Mouse (Mus musculus) liver, embryonic 13.5 days (tissue): ENCODE data around the gene Irf5. TPM values are rescaled to one million over a fixed set of nuclear protein-coding genes. Genes with fewer than 3 reads are reported as not detected.

Source experiments
- ATAC-seq: fragments of 200-750 bp; cut with Nextera tagmentation; 2 replicates; pipeline ENCODE4 v1.8.0; 2017; ENCODE audit warnings: low read depth, mild to moderate bottlenecking, moderate number of reproducible peaks, moderate library complexity
- DNase-seq: peaks from one replicate; pipeline ENCODE4 v3.0.0; 2022
- H3K27ac ChIP-seq: fragments of 300-500 bp; sonication (generic); 2 replicates; pipeline ENCODE4 v1.5.1; 2015; ENCODE audit warnings: moderate library complexity, mild to moderate bottlenecking, inconsistent platforms
- H3K27me3 ChIP-seq: fragments of 300-500 bp; sonication (generic); 2 replicates; pipeline ENCODE4 v1.6.1; 2015; ENCODE audit warnings: mild to moderate bottlenecking, inconsistent platforms
- H3K36me3 ChIP-seq: fragments of 300-500 bp; sonication (generic); 2 replicates; pipeline ENCODE4 v1.6.1; 2015; ENCODE audit warnings: mild to moderate bottlenecking, inconsistent platforms
- H3K4me1 ChIP-seq: fragments of 300-500 bp; sonication (generic); replicated peaks from 2 replicates; pipeline ENCODE4 v1.6.1; 2015; ENCODE audit warnings: inconsistent platforms
- H3K4me2 ChIP-seq: fragments of 300-500 bp; sonication (generic); 2 replicates; pipeline ENCODE4 v1.6.1; 2015; ENCODE audit warnings: inconsistent platforms, mild to moderate bottlenecking, moderate library complexity
- H3K4me3 ChIP-seq: fragments of 300-500 bp; sonication (generic); replicated peaks from 2 replicates; pipeline ENCODE4 v1.5.1; 2015; ENCODE audit warnings: mild to moderate bottlenecking, inconsistent platforms
- H3K9ac ChIP-seq: fragments of 300-500 bp; sonication (generic); 2 replicates; pipeline ENCODE4 v1.6.1; 2015; ENCODE audit warnings: mild to moderate bottlenecking, inconsistent platforms
- H3K9me3 ChIP-seq: fragments of 300-500 bp; sonication (generic); replicated peaks from 2 replicates; pipeline ENCODE4 v1.6.1; 2016; ENCODE audit warnings: inconsistent platforms
- WGBS: fragments of 180-500 bp; shearing (Covaris S2); methylation state at CpG from one replicate; pipeline ENCODE4 v1.1.7; 2015; ENCODE audit not compliant: insufficient replicate concordance; 5-methylcytosine and 5-hydroxymethylcytosine counted together
- polyA plus RNA-seq: library from polyadenylated mRNA; unstranded; fragments of >200 nt; fragmentation: Nextera tagmentation; extraction: Ambion mirVana; gene quantifications from 2 replicates; pipeline ENCODE4 v1.2.1, GENCODE M21; 2015

Gene Irf5
- polyA plus RNA-seq, 1 experiment from 2014 or later: 6.9 TPM

DNA sequence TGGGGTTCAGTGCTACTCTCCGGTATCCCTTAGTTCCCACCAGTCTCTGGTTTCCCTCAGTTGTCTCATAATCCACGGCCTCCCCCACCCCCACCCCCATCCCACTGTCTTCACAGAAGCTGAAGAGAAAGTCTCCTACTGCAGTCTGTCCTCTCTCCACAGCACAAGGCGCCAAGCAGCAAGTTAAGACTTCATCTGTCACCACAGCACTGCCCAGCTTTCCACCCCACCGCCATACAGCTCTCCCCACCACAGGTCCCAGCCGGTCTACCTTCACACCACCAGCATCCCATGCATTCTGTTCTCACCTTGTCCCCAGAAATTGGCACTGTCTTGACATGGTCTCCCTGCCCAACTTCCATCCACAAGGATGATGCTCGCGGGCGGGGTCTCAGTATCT lies 19.6 kb upstream of the Irf5 start:
- no peak for DNase-seq
- no peak overlapping the region for H3K9ac ChIP-seq

DNA sequence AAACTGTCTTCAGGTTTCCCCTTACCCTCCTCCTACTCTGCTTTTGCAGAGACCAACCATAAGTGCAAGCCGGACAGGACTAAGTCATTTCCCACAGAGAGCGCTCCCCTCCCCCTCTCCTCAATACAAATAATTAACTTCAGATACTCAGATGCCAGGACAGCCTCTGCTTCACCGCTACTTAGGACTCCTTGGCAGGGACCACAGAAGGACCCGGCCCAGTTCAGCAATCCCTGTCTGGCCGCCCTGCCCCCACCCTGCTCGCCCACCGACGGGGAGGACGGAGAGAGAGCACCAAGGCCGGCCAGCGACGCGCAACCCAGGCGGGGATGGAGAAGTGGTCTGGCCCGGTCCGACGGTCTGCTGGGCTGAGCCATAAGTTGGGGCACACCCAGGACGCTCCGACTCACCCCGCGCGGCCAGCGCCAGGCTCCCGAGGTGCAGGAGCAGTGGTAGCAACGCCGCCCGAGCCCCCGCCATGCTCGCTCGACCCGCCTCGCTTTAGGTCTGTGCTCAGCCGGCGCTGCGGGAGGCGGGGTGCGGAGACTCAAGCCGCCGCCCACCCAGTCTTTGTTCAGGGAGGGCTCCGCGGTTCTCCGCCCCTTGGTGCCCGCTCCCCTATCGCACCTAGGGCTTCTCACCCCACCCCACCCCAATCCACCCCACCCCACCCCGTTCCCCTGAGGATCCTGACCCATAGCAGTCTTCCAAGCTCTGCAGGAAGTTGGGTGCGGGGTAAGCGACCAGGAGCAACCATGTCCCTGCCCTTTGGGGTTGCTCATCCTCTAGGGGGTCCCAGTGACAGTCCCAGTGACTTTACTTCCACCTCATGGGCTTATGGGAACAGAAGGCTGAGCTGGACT lies 18.7 kb upstream of the Irf5 start, which contains the start of gene Kcp:
Gene Kcp (minus strand): TSS at position 506 of the 863 bp plus-strand sequence.
- DNase-seq: no peak
- peak within 1 kb of the TSS; percentile 65 for H3K4me2 ChIP-seq
- peak; percentile 39; the same call in 1 of the 2 replicates for ATAC-seq
- H3K4me1 ChIP-seq: peaks cover 24% of the 10 kb centered on the region
- peak within 1 kb of the TSS; percentile 41; the same call in 1 of the 2 replicates for H3K9ac ChIP-seq
- H3K36me3 ChIP-seq: no peaks in the 10 kb centered on the region
- peak within 1 kb of the TSS; percentile 52 for H3K4me3 ChIP-seq
- 1% methylated on average over 46 of the region's 47 CpGs for WGBS
- H3K27ac ChIP-seq: no peak within 1 kb of the TSS
- no peaks in the 10 kb centered on the region for H3K9me3 ChIP-seq
- H3K27me3 ChIP-seq: peaks cover 59% of the 10 kb centered on the region

More for the DNA sequence above, 19.6 kb upstream of the Irf5 start:
- no peak for ATAC-seq
- no peaks in the 10 kb centered on the region for H3K9me3 ChIP-seq
- no peak overlapping the region for H3K27ac ChIP-seq
- no peaks in the 10 kb centered on the region for H3K36me3 ChIP-seq
- H3K4me1 ChIP-seq: peaks cover 22% of the 10 kb centered on the region
- H3K4me2 ChIP-seq: peak overlapping the region; percentile 65
- peak overlapping the region; percentile 52 for H3K4me3 ChIP-seq
- 27% methylated on average over 8 of the region's 8 CpGs for WGBS
- peaks cover 59% of the 10 kb centered on the region for H3K27me3 ChIP-seq

DNA sequence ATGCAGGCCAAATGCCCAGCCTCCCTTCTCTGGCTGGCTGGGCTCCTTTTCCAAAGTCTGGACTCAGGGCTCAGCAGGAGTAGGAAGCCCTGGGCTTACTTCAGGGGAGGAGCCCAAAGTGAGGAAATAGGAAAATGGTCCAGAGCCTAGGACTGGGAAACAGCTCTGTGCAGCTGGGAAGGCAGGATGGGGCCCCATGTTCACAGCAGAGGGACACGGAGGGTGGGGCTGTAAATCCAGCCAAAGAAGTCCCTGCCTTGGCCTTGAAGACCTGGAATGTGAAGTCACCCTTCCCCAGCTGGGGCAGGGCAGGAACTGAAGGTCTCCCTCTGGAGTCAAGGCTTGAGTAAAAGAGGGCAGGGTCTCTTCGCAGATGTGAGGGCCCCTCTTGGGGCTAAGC lies 17.3 kb upstream of the Irf5 start:
- Histone ChIP-seq H3K9me3 (no peaks in the 10 kb centered on the region), H3K9ac (no peak overlapping the region), H3K4me2 (no peak overlapping the region), H3K36me3 (no peaks in the 10 kb centered on the region), H3K4me1 (peaks cover 33% of the 10 kb centered on the region), H3K27ac (no peak overlapping the region), H3K4me3 (no peak overlapping the region), H3K27me3 (peaks cover 54% of the 10 kb centered on the region)
- whole genome bisulfite sequencing: 37% methylated on average over 2 of the region's 2 CpGs
- no peak for DNase-seq
- no peak for ATAC-seq

DNA sequence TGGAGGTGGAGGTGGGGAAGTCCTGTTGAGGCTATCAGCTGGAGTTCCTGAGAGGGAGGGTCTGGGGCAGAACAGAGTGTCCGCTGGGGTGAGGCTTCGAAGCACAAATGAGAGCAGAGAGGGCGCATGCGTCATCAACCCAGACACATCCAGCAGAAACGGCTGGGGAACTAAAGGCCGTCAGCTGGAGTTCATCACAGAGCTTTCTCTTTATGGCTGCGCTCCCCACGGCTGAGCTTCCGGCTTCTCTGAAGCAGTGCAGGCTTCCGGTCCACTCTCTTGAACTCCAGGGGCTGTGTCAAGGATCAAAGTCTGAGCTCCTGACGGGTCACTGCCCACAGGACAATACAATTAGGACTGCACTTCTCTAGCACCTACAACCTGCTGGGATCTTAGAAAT lies 13.1 kb upstream of the Irf5 start:
- no peaks in the 10 kb centered on the region for H3K36me3 ChIP-seq
- ATAC-seq (peak; percentile 65), DNase-seq (no peak)
- peaks cover 11% of the 10 kb centered on the region; the same call in 1 of the 2 replicates for H3K4me1 ChIP-seq
- H3K9ac ChIP-seq: 0 out of 2 replicates have a peak overlapping the region, but pooled peaks have one; percentile 4
- peak overlapping the region; percentile 28; the same call in 1 of the 2 replicates for H3K4me3 ChIP-seq
- no peak overlapping the region for H3K27ac ChIP-seq
- peak overlapping the region; percentile 47 for H3K4me2 ChIP-seq
- no peaks in the 10 kb centered on the region for H3K9me3 ChIP-seq
- 2% methylated on average over 11 of the region's 11 CpGs for WGBS
- H3K27me3 ChIP-seq: peaks cover 16% of the 10 kb centered on the region

DNA sequence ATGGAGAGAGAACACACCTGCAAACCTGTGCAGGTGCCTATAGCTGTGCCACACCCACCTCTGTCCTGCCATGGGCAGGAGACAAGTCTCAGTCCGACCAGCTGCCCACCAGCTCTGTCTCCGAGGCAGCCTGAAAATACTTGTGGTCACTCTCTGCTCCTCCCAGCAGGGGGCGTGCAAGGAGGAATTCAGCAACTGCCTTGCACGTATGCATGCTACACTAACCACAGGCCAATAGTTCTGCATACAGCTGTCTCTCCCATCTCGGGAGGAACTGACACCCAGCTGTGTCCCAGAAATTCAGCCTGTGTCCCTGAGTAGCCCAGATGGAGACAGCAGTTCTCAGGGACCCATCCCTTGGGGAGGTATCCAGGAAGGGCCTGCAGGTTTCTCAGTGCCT lies 9.3 kb upstream of the Irf5 start:
- Histone ChIP-seq H3K4me1 (peaks cover 11% of the 10 kb centered on the region; the same call in 1 of the 2 replicates), H3K9me3 (no peaks in the 10 kb centered on the region), H3K36me3 (no peaks in the 10 kb centered on the region), H3K4me2 (no peak overlapping the region), H3K9ac (no peak overlapping the region), H3K27ac (no peak overlapping the region), H3K27me3 (no peaks in the 10 kb centered on the region; the same call in 1 of the 2 replicates), H3K4me3 (no peak overlapping the region)
- DNase-seq (peak; percentile 56), ATAC-seq (peak; percentile 22; the same call in 1 of the 2 replicates)
- 6% methylated on average over 5 of the region's 5 CpGs for WGBS

DNA sequence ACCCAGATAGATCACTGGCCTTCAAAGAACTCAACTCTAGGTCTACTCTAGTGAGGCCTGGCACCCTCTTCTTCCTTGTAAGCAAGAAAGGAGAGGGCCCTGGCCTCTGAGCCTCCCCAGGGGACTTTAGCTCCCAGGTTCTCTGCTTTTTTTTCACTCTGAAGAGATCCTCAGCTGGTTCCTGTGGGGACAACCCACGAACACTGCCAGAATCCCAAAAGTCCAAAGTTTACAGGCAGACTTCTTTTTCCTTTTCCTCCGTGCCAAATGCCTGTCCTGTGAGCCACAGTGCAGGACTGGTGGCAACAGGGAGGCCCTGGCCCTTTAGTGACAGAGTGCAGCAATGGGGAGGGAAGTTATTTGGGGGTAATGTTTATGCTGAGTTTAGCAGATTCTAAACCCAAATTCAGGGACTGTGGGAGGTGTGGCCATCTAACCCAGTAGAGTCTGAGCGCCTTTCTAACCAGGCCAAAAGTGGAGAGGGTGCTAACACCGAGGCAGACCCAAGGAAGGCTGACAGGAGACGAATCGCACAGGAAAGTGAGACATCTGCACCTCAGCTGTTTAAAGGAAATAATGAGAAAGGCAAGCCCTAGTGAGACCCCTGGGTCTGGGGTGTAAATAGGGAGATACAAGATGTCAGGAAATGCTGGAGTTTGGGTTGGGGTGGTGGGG lies 3.7 kb upstream of the Irf5 start:
- H3K4me3 ChIP-seq: no peak overlapping the region
- peaks cover 44% of the 10 kb centered on the region for H3K27me3 ChIP-seq
- ATAC-seq: no peak
- H3K27ac ChIP-seq: no peak overlapping the region
- no peak for DNase-seq
- H3K4me2 ChIP-seq: no peak overlapping the region
- no peaks in the 10 kb centered on the region for H3K36me3 ChIP-seq
- H3K9ac ChIP-seq: no peak overlapping the region
- no peaks in the 10 kb centered on the region for H3K9me3 ChIP-seq
- WGBS: 49% methylated on average over 6 of the region's 6 CpGs
- H3K4me1 ChIP-seq: peaks cover 16% of the 10 kb centered on the region

DNA sequence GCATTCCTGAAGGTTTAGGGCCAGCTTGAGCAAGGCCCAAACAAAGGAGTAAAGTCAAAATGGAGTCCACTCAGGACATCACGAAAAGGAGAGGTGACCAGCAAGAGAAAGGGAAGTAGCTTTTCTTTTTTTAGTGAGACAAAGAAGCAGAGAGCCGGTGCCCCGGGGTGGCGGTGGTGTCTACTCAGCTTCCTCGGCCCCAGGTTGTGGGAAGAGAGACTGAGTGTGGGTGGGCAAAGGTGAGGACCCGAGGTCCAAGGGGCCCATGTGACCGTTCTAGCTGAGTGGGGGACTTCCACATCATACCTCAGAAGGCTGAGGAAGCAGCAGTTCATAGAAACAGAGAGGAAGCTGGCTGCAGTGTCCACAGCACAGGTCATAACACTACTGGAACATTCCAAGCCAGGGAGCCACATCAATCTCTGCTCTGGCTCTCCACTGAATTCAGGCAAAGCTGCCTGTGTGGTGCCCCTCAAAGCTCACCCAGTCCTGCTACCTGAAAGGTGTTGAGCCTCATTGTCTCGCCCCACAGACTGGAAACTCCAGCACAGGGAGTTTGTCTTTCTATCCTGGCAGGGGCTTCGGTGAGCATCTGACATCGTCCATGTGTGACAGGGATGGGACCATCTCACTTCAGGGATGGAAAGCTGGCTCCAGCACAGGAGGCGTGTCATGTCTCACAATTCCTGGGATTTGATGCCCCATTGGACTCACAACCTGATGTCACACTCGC lies 3.0 kb upstream of the Irf5 start:
- Histone ChIP-seq H3K36me3 (no peaks in the 10 kb centered on the region), H3K9me3 (no peaks in the 10 kb centered on the region), H3K27me3 (peaks cover 51% of the 10 kb centered on the region), H3K4me3 (no peak overlapping the region), H3K27ac (peak overlapping the region; percentile 49), H3K4me1 (peaks cover 22% of the 10 kb centered on the region), H3K4me2 (no peak overlapping the region), H3K9ac (no peak overlapping the region)
- no peak for ATAC-seq
- WGBS: 43% methylated on average over 12 of the region's 12 CpGs
- DNase-seq: no peak

DNA sequence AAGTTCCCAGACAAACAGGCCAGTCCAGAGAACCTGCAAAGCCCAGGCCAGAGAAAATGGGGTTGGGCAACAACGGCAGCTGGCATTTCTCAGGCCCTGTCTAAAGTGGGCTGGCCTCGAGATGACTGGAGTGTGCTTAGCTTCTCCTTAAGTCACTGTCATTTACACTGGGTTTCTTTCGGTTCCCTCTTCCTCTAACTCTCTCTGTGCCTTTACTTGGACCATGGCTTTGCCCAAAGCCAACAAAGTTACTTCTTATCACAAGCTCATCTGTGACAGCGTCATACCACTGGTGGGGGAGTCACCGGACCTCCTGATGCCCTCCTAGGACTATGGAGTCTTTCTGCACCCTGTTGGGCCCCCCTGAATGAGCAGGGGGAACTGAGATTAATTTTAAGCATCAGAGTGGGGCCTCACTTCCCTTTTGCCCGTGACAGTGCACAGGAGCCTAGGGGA lies 2.4 kb upstream of the Irf5 start:
- Histone ChIP-seq H3K4me1 (peaks cover 22% of the 10 kb centered on the region), H3K9ac (no peak overlapping the region), H3K9me3 (no peaks in the 10 kb centered on the region), H3K4me2 (no peak overlapping the region), H3K4me3 (no peak overlapping the region), H3K36me3 (no peaks in the 10 kb centered on the region), H3K27ac (0 out of 2 replicates have a peak overlapping the region, but pooled peaks have one; percentile 49), H3K27me3 (peaks cover 57% of the 10 kb centered on the region)
- WGBS: 19% methylated on average over 6 of the region's 6 CpGs
- DNase-seq (no peak), ATAC-seq (no peak)

DNA sequence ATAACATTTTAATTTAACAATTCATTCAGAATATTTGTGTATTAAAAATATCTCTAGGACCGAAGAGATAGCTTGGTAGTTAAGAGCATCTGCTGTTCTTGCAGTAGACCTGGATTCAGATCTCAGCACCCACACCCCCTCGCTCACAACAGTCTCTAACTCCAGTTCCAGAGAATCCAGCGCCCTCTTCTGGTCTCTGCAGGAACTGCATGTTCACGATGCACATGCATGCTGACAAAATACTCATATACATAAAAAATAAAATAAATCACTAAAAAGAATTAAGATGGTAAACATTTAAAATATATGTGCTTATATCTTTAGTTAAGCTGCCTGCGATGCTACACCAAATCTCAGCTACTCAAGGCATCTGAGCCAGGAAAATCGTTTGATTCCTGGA lies 1.2 kb upstream of the Irf5 start:
- H3K36me3 ChIP-seq: no peaks in the 10 kb centered on the region
- no peaks in the 10 kb centered on the region for H3K9me3 ChIP-seq
- DNase-seq (no peak), ATAC-seq (no peak)
- no peak overlapping the region for H3K27ac ChIP-seq
- WGBS: 56% methylated on average over 6 of the region's 6 CpGs
- no peak overlapping the region for H3K4me3 ChIP-seq
- no peak overlapping the region for H3K4me2 ChIP-seq
- H3K27me3 ChIP-seq: peaks cover 69% of the 10 kb centered on the region
- peaks cover 22% of the 10 kb centered on the region for H3K4me1 ChIP-seq
- no peak overlapping the region for H3K9ac ChIP-seq

DNA sequence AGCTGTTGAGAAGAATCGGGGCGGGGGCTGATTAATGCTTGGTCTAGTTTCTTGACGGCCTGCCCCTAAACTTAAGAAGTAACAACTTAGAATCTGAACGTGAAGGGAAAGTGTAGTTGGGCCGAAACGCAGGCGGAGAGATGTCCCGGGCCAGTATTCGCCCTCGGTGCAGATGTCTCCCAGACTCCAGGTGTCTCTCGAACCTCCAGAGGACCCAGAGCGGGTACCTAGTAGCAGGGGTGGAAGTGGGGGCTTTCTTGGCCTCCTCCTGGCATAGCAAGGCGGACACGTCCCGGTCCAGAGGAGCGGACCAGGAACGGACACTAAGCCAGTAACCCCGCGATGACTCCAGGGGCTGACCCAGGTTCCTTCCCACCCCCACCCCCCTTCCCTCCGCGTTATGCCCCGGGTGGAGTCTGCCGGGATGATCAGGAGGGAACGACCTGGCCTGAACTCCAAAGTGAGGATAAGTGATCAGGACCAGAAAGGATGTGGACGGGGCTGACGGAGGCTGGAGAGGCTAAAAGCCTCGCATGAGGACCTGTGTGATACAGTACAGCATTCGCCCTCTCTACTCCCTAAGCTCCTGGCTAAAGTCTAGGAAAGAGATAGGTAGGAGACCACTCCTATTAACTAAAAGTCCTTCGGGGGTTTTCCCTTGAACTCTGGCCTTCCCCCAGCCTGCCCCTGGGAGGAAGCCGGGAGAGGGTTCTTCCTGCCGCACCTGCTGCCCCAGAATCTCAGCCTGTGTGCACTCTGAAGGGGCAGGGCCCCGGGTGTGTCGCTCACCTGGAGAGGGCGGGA lies 1.1 kb downstream of the Irf5 start:
- no peaks in the 10 kb centered on the region for H3K9me3 ChIP-seq
- no peaks in the 10 kb centered on the region for H3K36me3 ChIP-seq
- no peak for ATAC-seq
- peaks cover 22% of the 10 kb centered on the region for H3K4me1 ChIP-seq
- peak overlapping the region; percentile 57 for H3K4me3 ChIP-seq
- DNase-seq: no peak
- H3K27ac ChIP-seq: no peak overlapping the region
- H3K4me2 ChIP-seq: peak overlapping the region; percentile 72
- peaks cover 78% of the 10 kb centered on the region for H3K27me3 ChIP-seq
- H3K9ac ChIP-seq: 0 out of 2 replicates have a peak overlapping the region, but pooled peaks have one; percentile 53
- WGBS: 5% methylated on average over 34 of the region's 34 CpGs
